Mouse (Mus musculus): Measurements from ENCODE around the gene Polr2l.

GRCm38 (mm10) chr7:141439140-141439679, 35.7 kb downstream of the Polr2l start:
- no peak for TF ChIP-seq CTCF (IDR thresholded peaks at IDR 0.05; ENCODE audit: insufficient read depth, low read depth, low read length)
- no peak for TF ChIP-seq POLR2A (IDR thresholded peaks at IDR 0.05; ENCODE audit: insufficient read depth, low read depth, low read length)

Measured in olfactory bulb, adult 2 months (tissue).